Mouse (Mus musculus): Measurements from ENCODE around the gene Uqcc2.

Uqcc2 gene

DNA sequence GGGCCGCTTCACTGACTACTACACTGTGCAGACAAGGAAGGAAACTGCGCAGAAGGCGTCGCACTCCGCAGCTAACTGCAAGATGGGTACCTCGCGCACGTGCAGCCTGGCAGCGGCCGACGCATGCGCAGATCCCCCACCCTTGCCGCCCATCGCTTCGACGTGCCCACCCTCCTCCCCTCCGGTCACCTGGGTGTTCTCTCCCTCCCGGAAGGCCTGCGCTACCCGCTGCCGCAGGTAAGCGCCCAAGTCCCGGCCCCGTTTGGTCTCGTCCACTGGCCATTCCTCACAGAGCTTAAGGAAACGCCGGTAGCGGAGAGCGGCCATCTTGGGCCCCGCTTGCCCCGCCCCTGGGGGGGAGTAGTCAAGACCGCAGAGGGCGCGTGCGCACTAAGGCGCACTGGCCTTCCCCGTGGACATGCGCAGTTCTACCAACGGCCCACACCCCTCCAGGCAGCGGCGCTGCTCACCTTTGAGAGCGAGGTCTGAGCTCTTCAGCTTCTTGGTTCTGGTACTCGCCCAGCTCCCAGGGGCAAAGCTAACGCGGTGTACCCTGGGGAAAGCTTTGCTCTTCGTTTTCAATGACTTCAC is at the start of gene Uqcc2:
TSS of gene Uqcc2 (minus strand) at position 366 of the 591 bp plus-strand sequence.
- in situ Hi-C loops (cut with MboI) = no loop called here

DNA sequence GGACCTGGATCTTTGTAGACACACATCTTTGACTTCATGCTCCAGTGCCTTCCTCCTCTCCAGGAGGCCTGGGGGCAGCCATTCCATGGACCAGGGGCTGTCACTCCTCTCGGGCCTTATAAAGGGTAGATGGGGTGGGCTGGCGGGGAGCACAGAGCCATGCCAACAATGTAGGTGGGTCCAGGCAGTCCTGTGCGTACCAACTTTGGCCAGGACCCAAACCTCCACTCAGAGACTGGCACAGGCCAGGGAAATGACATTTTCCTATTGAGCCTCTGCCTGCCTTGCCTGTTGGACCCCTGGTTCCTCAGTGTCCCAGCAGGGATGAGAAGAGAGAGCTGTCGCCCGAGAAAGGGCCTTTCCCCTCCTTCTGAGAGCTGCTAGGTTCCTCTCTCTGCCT is 48.7 kb upstream of the Uqcc2 start:
- in situ Hi-C loops (cut with MboI) = no loop called here

DNA sequence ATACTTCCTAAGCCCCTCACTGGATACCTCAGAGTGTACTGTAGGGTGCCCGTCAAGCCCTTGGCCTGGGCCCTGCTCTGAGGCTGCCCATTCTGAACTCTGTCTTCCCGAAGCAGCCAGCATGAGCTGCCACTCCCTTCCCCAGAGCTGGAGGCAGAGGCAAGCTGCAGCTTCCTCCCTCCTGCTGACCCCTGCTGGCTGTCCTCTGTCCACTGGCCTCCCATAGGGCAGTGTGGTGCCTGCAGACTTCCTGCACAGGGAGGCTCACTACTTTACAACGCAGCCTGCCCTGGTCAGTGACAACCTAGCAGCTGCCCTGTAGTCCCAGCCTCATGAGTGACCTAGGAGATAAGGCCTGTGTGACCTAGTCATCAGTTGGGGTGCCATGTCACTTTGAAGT is 48.0 kb upstream of the Uqcc2 start:
- in situ Hi-C loops (cut with MboI) = no loop called here

DNA sequence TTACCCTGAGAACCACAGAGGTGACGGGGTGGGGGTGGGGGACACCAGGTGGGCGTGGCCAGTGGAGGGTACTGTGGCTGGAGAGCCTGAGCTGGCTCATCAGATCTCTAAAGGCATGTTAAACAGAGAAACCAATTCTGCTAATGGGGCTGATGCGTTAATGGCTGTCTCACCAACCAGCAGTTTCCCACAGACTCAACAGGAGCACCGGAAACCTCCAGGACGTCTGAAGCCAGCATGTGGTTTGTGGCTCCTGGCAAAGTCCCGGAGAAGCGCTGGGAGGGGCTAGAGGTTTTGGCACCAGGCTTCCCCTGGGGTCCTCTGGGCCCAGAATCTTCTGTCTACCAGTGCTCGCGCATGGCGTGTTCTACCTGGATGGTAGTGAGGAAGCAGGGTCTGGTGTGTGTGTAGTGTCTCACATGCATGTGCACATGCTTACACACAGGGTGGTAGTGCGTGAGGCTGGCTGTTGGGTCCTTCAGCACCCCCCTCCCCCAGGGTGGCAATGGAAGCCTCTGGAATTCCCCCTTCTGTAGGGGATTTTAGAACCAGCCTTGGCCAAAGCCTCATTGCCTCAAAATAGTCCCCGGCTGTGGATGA is 46.1 kb upstream of the Uqcc2 start:
- in situ Hi-C loops (cut with MboI) = no loop called here

DNA sequence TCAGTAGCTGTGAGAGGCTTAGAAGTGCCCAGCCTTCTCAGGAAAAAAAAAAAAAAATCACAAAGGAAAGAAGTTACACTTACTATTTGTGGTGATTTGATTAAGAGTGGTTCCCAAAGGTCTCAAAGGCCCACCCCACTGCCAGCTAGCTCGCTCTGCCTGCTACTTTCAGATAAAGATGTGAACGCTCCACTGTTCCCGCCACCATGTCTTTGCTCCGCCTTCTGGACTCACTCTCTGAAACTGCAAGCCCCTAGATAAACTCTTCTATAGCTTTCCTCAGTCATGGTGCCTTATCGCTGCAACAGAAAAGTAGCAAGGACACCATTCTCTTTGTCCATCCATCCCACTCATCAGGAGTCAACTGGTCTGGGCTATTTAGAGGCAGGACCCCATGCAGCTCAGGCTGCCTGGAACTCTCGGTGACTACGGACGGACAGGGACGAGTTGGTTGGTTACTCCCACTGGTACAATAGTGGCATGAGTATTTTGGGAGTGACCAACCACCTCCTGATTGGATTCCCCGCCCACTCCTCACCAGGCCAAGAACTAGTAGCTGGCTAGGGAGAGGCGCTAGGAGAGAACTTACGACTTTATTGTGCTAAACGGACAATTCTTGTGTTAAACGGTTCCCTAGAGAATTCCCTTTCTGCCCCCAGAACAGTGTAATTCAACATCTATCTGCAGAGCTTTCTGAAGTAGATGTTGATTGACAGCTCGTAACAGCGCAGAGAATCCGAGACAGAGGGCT is 44.9 kb upstream of the Uqcc2 start:
- in situ Hi-C loops (cut with MboI) = no loop called here

DNA sequence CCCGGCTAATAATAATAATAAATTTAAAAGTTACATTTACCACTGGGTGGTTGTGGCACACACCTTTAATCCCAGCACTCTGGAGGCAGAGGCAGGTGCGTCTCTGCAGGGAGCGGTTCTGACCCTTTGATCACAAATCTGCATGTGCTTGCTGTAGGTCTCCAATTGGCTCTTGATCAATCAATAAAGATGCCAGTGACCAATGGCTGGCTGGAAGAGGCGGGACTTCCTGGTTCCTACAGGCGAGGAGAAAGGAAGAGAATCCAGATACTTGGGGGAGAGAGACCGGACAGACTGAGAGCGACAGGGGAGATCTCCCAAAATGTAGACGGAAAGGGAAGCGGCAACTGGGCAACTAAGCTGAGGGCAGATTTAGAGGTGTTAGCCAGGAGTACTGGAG is 44.3 kb upstream of the Uqcc2 start:
- in situ Hi-C loops (cut with MboI) = no loop called here

DNA sequence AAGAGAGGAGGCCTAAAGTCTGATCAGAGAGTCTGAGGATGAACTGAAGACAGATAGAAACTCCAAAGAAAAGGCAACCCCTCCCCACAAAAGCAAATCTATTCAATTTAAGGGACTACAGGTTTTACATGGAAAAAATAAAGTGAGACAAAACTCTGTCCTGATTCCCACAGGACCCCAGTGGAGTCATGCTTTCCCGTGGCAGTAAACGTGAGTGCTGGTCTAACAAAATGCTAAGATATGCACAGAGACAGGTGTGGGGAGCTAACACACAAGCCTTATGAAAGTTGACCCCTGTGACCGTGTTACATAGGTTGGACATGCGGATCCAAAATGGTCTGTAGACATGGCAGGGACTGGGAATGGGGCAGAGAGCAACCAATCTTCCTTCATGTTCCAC is 43.0 kb upstream of the Uqcc2 start:
- in situ Hi-C loops (cut with MboI) = no loop called here

DNA sequence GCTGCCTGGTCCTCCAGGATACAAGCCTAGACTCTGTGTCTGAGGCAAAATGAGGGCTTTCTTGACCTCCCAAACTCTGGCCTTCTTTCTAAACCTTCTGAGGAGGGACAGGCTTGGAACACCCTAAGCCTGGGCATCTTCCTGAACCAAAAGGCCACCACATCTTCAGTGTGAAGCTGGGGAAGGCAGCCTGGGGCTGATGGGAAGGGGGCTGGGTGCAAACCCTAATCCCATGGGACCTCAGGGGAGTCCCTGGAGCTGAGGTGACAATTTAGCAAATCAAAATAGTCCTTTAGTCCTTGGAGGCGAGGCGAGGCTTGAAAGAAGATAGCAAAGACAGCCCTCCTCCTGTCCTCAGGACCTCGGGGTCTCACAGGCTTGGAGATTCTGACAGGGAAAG is 42.6 kb upstream of the Uqcc2 start:
- in situ Hi-C loops (cut with MboI) = no loop called here

DNA sequence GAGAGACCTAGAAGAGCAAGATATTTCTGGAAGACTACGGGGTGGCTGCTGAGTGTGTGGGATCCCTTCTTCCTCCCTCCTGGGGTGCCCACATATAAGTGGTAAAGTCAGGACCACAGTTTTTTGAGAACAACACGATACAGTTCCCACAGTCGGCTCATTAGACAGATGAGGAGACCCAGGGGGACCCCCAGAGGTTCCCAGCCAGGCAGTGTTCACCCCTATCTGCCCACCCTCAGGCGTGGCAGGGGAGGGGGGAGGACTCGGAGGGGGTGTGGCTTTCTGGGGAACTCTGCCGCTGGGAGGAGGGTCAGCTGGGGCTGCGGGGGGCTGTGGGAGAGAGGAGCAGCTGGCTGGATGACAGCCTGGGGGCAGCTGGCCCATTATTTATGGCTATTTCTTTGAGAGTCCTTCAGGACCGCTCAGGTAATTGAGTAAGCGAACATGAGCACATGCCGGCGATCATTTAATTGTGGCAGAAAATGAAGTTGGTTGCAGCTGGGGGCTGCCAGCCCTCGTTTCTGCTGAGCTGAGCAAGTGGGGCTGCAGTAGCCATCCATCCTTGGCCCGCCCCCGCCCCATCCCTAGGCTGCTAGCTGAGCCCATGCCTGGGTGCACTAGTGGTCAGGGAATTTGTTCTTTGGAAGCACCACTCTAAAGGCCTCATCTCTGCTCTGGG is 41.6 kb upstream of the Uqcc2 start:
- in situ Hi-C loops (cut with MboI) = no loop called here

DNA sequence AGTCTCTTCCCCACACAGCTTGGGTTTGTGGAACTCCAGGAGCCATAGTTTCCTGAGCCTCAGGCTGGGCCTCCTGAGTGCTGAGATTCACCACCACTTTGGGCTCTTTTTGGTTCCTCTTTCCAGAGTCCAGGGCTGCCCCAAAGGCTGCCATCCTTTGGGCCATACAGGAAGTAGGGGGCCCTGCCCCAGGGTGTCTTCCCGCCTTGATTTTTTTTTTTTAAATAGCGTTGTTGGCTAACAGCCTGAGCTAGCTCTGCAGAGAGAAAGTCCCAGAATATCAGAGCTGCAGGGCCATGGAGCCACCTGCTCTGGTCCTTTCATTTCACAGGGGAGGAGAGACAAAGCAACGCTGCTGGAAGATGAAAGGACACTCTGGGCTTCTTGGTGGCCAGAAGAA is 40.0 kb upstream of the Uqcc2 start:
- in situ Hi-C loops (cut with MboI) = no loop called here

DNA sequence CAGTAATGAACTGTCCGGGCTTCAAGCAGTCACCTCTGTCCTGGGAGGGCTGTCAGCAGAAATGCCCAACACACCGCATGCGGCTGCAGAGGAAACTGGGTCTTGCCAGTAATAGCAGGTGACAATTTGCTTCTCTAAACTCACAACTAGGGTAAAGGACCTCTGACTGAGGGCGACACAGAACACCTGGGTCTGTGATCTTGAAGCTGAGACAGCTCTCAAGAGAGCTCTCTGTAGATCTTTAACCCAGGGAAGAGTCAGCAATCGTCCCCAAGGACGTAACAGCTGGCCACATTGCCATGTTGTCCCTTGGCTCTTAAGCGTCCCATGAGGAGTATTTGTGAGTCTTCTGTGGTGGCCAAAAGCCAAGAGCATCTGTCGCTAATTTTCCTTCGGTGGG is 38.7 kb upstream of the Uqcc2 start:
- in situ Hi-C loops (cut with MboI) = no loop called here

DNA sequence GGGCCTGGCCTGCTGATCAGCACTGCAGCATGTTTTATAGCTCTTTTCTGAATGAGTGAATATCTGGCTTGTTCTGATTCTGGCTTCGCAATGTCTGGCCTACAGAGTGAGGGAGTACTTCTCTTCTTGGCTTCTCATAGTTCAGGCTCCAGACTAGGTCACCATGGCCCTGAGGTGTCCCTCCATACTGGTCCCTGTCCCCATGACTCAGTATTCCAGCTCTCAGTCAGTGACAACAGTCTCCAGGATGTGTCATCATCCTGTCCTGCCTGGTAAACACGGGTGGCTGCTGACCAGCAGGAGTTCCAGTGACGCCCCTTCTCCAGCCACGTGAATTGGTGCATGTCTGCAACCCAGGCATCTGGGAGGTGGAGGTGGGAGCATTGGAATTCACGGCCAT is 37.4 kb upstream of the Uqcc2 start:
- in situ Hi-C loops (cut with MboI) = no loop called here

DNA sequence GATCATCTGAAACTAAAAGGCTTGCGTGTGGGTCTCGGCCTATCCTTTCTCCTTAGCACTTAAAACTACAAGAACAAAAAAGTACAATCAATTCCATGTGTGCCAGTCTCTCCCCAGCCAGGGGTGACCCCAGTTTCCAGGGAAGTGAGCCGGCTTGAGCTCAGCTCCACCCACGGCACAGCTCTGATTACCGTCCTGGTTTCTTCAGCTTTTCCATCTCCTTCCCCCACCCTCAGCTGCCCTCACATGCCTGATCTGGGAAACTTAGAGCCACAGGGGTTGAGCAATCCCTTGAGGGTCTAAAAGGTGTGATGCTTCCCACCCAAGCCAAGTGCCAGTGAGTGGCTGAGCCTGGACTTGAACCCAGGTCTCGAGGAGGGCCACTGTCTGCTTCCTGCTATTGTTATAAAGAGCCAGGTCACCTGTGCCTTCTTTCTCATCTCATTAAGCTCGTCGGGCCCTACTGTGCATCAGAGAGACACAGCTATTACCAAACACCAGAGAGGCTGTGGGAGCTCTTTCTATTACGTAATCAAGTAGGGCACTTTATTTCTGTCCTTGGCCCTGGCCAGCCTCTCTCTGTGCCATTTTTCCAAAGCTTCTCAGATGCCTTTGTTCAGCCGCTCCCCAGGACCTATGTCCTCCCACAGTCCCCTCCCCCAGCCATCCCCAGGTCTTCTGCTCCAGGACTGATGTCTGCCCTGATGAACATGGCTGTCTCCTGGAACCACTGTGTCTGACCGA is 36.4 kb upstream of the Uqcc2 start:
- in situ Hi-C loops (cut with MboI) = no loop called here

DNA sequence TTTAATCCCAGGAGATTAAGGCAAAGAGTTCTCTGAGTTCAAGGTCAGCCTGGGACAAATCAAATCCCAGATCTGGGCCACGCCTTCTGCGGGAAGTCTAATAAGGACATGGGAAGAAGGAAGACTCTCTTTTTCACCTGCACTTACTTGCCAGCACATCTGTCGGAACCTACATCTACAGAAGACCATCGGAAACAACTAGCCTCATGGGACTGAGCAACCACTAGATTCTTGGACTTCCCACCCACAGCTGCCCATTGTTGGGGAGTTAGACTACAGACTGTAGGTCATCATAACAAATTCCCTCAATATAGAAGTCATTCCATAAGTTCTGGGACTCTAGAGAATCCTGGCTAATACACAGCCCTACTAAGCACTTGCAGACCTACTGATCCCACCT is 34.9 kb upstream of the Uqcc2 start:
- in situ Hi-C loops (cut with MboI) = no loop called here

DNA sequence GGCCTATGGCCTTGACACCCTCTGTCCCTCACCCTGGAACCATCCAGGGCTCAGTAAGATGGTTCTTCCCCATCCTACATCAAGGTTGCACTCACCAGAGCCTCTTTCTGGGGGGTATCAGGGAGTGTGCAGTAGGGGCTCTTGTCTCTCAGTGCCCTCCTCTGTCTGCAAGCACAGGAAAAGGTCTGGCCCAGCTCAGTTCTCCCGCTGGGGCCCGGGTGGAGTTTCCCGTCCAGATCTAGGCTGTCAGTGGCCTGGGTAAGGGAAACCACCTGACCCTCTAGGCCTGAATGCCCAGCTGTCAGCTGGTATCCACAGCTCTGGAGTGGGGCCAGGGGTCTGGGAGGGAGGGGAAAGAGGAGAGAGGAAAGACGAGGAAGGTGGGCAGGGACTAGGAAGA is 33.8 kb upstream of the Uqcc2 start, which contains the start of gene Ip6k3:
TSS of gene Ip6k3 (minus strand) at position 251 of the 400 bp plus-strand sequence.
- in situ Hi-C loops (cut with MboI) = no loop called here

DNA sequence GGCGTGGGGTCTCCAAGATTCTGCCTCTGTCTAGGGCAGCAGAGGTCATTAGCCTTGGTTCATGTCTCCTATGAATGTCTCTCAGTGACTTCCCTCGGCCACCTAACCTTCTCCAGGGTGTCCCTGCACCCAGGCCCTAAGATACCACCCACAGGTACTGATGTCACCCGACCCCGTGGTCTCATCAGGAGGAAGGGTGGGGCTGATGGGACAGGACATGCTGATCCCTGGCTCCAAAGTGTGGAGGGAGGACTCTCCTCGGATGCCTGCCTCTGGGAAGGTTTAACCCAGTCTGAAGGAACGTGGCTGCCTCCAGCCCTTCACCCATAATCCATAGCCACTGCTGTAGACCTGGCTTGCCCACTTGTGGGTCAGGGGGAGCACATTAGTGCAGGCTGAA is 33.2 kb upstream of the Uqcc2 start:
- in situ Hi-C loops (cut with MboI) = no loop called here

DNA sequence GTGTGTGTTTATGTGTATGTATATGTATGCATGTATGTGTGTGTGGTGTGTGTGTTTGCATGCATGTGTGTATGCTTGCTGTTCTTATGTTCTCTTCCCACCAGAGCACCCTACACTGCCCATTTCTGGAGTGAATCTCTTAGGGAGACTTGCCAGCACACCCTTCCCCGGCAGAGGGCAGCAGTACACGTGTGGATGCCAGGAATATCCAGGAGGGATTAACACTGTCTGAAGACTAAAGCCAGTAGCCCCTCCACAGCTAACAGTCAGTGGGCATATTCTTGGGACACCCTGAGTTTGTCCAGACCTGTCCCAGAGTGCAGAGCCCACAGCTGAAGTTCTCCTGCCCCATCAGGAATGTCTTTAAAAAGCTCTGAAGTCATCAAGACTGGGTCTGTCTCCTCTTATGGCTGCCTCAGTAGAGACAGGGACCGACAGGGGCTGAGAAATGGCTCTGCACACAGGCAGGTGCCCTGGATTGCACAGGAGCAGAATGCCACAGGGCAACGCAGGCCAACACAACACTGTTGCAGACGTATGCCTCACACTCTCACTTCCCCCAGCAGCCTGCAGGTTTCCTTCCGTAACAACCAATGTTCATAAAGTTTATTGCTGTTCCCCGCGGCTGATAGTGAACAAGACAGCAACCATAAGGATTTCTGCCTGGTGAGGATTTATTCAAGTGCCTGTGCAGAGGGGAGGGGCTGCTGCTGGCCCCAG is 31.5 kb upstream of the Uqcc2 start:
- in situ Hi-C loops (cut with MboI) = no loop called here

DNA sequence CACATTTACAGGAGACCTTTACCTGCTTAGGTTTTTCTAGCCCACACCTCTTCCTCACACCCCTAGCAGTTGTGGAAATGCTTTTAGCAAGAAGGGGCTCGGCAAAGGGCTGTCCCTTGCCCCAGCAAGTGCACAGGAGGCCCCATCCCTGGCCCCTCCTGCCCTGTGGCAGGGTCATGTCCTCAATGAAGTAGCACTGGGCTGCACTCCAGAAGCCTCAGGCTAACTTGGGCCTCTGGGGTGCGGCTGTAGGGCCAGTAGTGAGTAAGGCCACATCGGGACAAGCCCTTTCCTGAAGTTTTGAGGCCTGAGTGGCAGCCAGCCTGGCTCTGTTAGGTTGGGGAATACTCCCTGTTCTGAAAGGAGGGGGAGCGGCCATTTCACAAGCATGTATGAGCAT is 27.2 kb upstream of the Uqcc2 start:
- in situ Hi-C loops (cut with MboI) = no loop called here

DNA sequence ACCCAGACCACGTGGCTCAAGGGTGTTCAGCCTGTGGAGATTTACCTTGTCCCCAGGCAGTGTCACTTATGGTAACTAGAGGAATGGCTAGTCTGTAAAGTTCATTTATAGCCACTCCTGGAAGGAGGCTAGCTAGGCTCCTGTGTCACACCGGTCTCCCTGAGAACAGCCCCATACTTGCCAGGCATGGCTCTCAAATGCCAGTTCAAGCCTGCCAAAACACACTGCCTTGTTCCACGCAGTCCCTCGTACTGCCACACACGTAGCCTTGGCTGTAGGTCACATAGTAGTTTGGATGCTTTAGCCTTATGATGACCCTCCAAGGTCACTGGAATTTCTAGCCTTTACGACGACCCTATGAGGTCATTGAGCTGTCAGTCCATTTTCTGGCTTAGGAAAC is 25.5 kb upstream of the Uqcc2 start:
- in situ Hi-C loops (cut with MboI) = no loop called here

DNA sequence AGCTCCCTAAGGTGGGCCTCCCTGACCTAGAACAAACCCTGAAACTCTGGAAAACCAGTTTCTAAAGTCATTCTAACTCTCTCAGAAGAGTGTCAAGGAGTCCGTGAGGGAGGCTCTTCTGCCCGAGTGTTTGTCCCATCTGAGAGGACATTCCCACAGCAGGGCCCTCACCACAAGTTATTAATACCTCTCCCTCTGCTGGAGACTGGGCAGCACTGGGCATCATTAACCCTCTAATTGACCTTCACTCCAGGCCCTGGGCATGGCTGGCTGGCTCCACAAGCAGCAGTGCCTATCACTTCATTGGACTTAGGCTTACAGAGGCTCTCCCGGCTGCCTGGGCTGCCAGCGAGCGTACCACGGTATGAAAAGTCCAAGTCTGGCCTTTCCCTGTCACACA is 24.7 kb upstream of the Uqcc2 start:
- in situ Hi-C loops (cut with MboI) = no loop called here

DNA sequence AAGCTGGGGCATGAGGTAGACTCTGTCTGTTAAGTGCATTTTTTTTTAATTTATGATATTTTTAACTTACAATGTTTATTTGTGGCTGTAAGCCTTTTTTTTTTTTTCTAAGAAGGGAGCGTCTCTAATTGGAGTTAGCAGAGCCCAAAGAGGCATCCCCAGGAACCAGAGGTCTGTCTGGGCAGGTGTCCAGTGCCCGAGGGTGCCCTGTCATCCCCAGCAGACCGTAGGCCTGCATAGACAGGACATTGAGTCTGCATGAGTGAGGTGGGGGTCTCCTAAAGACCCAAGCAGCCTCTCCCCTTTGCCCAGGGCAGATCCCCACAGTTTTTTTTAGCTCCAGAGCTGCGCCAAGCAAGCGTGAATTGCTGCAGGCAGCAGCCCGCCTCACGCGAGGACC is 22.0 kb upstream of the Uqcc2 start:
- in situ Hi-C loops (cut with MboI) = no loop called here

DNA sequence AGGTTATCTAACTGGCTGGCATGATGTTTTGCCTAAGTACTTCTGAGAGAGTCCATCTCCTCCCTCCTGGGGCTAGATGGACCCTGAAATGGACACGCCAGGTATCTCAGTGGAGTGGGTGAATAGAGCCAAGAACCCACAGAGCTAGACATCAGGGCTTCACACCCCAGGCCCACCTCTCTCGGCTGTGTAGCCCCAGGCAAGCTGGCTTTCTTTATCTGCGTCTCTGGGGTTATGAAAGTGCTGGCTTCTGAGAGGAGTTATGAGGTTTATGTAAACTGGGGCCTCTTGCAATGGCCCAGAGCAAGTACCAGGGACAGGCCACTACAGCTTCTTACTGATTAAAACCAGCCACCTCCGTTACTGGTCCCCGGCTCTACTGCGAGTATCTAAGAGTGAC is 21.2 kb upstream of the Uqcc2 start:
- in situ Hi-C loops (cut with MboI) = no loop called here
